Comparison of ENCODE assay signal across 11 mouse cellular contexts in genomic region chr2:32642813-32643212, GRCm38 (mm10). TPM values are rescaled to one million over a fixed set of nuclear protein-coding genes. Genes with fewer than 3 reads are reported as not detected.
DNase-seq lines count a peak whose midpoint lies in the region; ATAC-seq and TF ChIP-seq lines count a peak whose summit lies in the region.
"Had no signal": no experiment of that assay in that cellular context is flagged by ENCODE, and none has a peak within 500 bp of the region (broad histone marks: within the 10 kb centered on the region; RNA-seq: fewer than 3 reads in every experiment).

No protein-coding gene starts in this region.

- no peaks in the 10 kb centered on the region for H3K36me3 ChIP-seq in kidney, adult 2 months (ENCODE audit: control insufficient read depth, insufficient read depth, low read length)
- H3K36me3 ChIP-seq in heart, postnatal 0 days (replicated peaks; ENCODE audit: control insufficient read depth, insufficient read depth, low read length), result no peaks in the 10 kb centered on the region
- H3K36me3 ChIP-seq in limb, embryonic 12.5 days, result no peaks in the 10 kb centered on the region
- H3K36me3 ChIP-seq: neural tube, embryonic 12.5 days had no signal

- peak; percentile 53 for ATAC-seq in heart, postnatal 0 days (ENCODE audit: insufficient read depth, low read depth)
- no peak for ATAC-seq in limb, embryonic 12.5 days (ENCODE audit: insufficient number of reproducible peaks, insufficient read depth, low FRiP score, low TSS enrichment, low read depth)
- ATAC-seq: inflammation-experienced regulatory T-cells, adult 6 months had no signal

- WGBS in kidney, adult 2 months, result 74% methylated on average over 7 of the region's 7 CpGs
- WGBS in heart, postnatal 0 days, result 13% methylated on average over 7 of the region's 7 CpGs
- 63% methylated on average over 7 of the region's 7 CpGs for WGBS in limb, embryonic 12.5 days

- peak; percentile 48; the same call in 1 of the 2 replicates for TF ChIP-seq EP300 in heart, postnatal 0 days (IDR thresholded peaks at IDR 0.05; ENCODE audit: low read depth)

- peaks cover 7% of the 10 kb centered on the region for H3K4me1 ChIP-seq in kidney, adult 2 months (ENCODE audit: control insufficient read depth, insufficient read depth, low read length)
- H3K4me1 ChIP-seq in heart, postnatal 0 days (ENCODE audit: control insufficient read depth, insufficient read depth), result peaks cover 34% of the 10 kb centered on the region
- H3K4me1 ChIP-seq in limb, embryonic 12.5 days (replicated peaks), result peaks cover 22% of the 10 kb centered on the region

- peak overlapping the region; percentile 47; the same call in 1 of the 2 replicates for H3K27ac ChIP-seq in kidney, adult 2 months (ENCODE audit: insufficient read depth, low read depth, low read length)
- H3K27ac ChIP-seq in heart, postnatal 0 days (ENCODE audit: low read depth), result peak overlapping the region; percentile 71
- peak overlapping the region; percentile 9; the same call in 1 of the 2 replicates for H3K27ac ChIP-seq in limb, embryonic 12.5 days
- H3K27ac ChIP-seq: neural tube, embryonic 12.5 days had no signal

- peak; percentile 78 for DNase-seq in kidney, adult 2 months
- DNase-seq in kidney, adult 8-10 months, result no peak
- peak; percentile 58 for DNase-seq in gastrocnemius, postnatal 25 days
- DNase-seq in heart, postnatal 0 days (ENCODE audit: low spot score), result peak; percentile 55
- no peak for DNase-seq in ovary, postnatal 10 days (ENCODE audit: low spot score)
- no peak for DNase-seq in layer of hippocampus, postnatal 25 days (ENCODE audit: extremely low spot score in 1 of 2, low spot score in 1 of 2)
- no peak for DNase-seq in frontal cortex, postnatal 10 days (ENCODE audit: low spot score in 2 of 2)
- DNase-seq: thymus, postnatal 14 days had no signal

- H3K4me2 ChIP-seq in heart, postnatal 0 days (ENCODE audit: low read depth, low read length), result no peak overlapping the region
- no peak overlapping the region for H3K4me2 ChIP-seq in limb, embryonic 12.5 days
- H3K4me2 ChIP-seq: neural tube, embryonic 12.5 days had no signal

- H3K9me3 ChIP-seq in heart, postnatal 0 days (replicated peaks; ENCODE audit: control insufficient read depth, low read length), result no peaks in the 10 kb centered on the region
- H3K9me3 ChIP-seq in limb, embryonic 12.5 days, result no peaks in the 10 kb centered on the region
- H3K9me3 ChIP-seq: neural tube, embryonic 12.5 days had no signal

- no peak for TF ChIP-seq CTCF in kidney, adult 2 months (conservative IDR thresholded peaks at IDR 0.05; ENCODE audit: insufficient read depth, insufficient read length, low read depth, low read length)
- no peak for TF ChIP-seq CTCF in heart, postnatal 0 days (IDR thresholded peaks at IDR 0.05; ENCODE audit: low read depth)

- H3K27me3 ChIP-seq in kidney, adult 2 months (replicated peaks; ENCODE audit: control insufficient read depth, insufficient read depth, low read length), result no peaks in the 10 kb centered on the region
- no peaks in the 10 kb centered on the region for H3K27me3 ChIP-seq in heart, postnatal 0 days (ENCODE audit: control insufficient read depth, insufficient read depth, low read length)
- H3K27me3 ChIP-seq in limb, embryonic 12.5 days, result no peaks in the 10 kb centered on the region
- H3K27me3 ChIP-seq: neural tube, embryonic 12.5 days had no signal

- H3K4me3 ChIP-seq in kidney, adult 2 months (ENCODE audit: insufficient read depth, low read depth, low read length), result no peak overlapping the region
- no peak overlapping the region for H3K4me3 ChIP-seq in heart, postnatal 0 days (ENCODE audit: low read depth, low read length)
- H3K4me3 ChIP-seq in limb, embryonic 12.5 days (replicated peaks), result no peak overlapping the region
- H3K4me3 ChIP-seq: neural tube, embryonic 12.5 days had no signal

- no peak for TF ChIP-seq POLR2A in kidney, adult 2 months (IDR thresholded peaks at IDR 0.05; ENCODE audit: low read depth, low read length)

- H3K9ac ChIP-seq in heart, postnatal 0 days (replicated peaks; ENCODE audit: low read depth, low read length), result no peak overlapping the region; the same call in 1 of the 2 replicates
- H3K9ac ChIP-seq in limb, embryonic 12.5 days (replicated peaks), result no peak overlapping the region
- H3K9ac ChIP-seq: neural tube, embryonic 12.5 days had no signal

RNA-seq across cellular contexts. Expression of gene Eng, which starts 3.6 kb away (rescaled TPM):
- 228 and 289 TPM in 2 replicates for polyA plus RNA-seq in kidney, adult 2 months (2012; rRNA removed)
- total RNA-seq in gastrocnemius, postnatal 25 days (2021), result 10 to 100 TPM; 28.0 to 30.7 TPM
- 123 and 148 TPM in 2 replicates for total RNA-seq in heart, postnatal 0 days (2014; rRNA removed; ENCODE audit: low replicate concordance)
- 133 and 137 TPM in 2 replicates for polyA plus RNA-seq in heart, postnatal 0 days (2015; fragmentation: Nextera tagmentation; extraction: Ambion mirVana)
- 24.7 and 25.7 TPM in 2 replicates for polyA plus RNA-seq in limb, embryonic 12.5 days (2016; fragmentation: Nextera tagmentation; extraction: Ambion mirVana)
- 10 to 100 TPM; 17.4 to 24.2 TPM for total RNA-seq in layer of hippocampus, postnatal 25 days (2021)
- polyA plus RNA-seq: inflammation-experienced regulatory T-cells, adult 6 months had no signal

RNA-seq across cellular contexts. Expression of gene Ak1, which starts 21.3 kb away (rescaled TPM):
- polyA plus RNA-seq in kidney, adult 2 months (2012; rRNA removed), result 31.6 and 47.4 TPM in 2 replicates
- total RNA-seq in gastrocnemius, postnatal 25 days (2021), result 1,000 to 10,000 TPM; 1,680 to 2,125 TPM
- total RNA-seq in heart, postnatal 0 days (2014; rRNA removed; ENCODE audit: low replicate concordance), result 544 and 572 TPM in 2 replicates
- polyA plus RNA-seq in heart, postnatal 0 days (2015; fragmentation: Nextera tagmentation; extraction: Ambion mirVana), result 721 and 737 TPM in 2 replicates
- 34.3 and 34.4 TPM in 2 replicates for polyA plus RNA-seq in limb, embryonic 12.5 days (2016; fragmentation: Nextera tagmentation; extraction: Ambion mirVana)
- 100 to 1,000 TPM; 127 to 140 TPM for total RNA-seq in layer of hippocampus, postnatal 25 days (2021)

RNA-seq across cellular contexts. Expression of gene St6galnac6, which starts 43.3 kb away (rescaled TPM):
- 21.1 and 23.6 TPM in 2 replicates for polyA plus RNA-seq in kidney, adult 2 months (2012; rRNA removed)
- total RNA-seq in gastrocnemius, postnatal 25 days (2021), result 10 to 100 TPM; 37.3 to 42.6 TPM
- 102 and 117 TPM in 2 replicates for total RNA-seq in heart, postnatal 0 days (2014; rRNA removed; ENCODE audit: low replicate concordance)
- 44.1 and 44.3 TPM in 2 replicates for polyA plus RNA-seq in heart, postnatal 0 days (2015; fragmentation: Nextera tagmentation; extraction: Ambion mirVana)
- 23.4 and 23.7 TPM in 2 replicates for polyA plus RNA-seq in limb, embryonic 12.5 days (2016; fragmentation: Nextera tagmentation; extraction: Ambion mirVana)
- 100 to 1,000 TPM; 105 to 124 TPM for total RNA-seq in layer of hippocampus, postnatal 25 days (2021)

RNA-seq across cellular contexts. Expression of gene St6galnac4, which starts 55.9 kb away (rescaled TPM):
- polyA plus RNA-seq in kidney, adult 2 months (2012; rRNA removed), result 7.0 and 7.2 TPM in 2 replicates
- 10 to 100 TPM; 24.6 to 29.2 TPM for total RNA-seq in gastrocnemius, postnatal 25 days (2021)
- 25.7 and 28.0 TPM in 2 replicates for total RNA-seq in heart, postnatal 0 days (2014; rRNA removed; ENCODE audit: low replicate concordance)
- 25.5 and 27.0 TPM in 2 replicates for polyA plus RNA-seq in heart, postnatal 0 days (2015; fragmentation: Nextera tagmentation; extraction: Ambion mirVana)
- 29.8 and 29.9 TPM in 2 replicates for polyA plus RNA-seq in limb, embryonic 12.5 days (2016; fragmentation: Nextera tagmentation; extraction: Ambion mirVana)
- 10 to 100 TPM; 41.4 to 48.8 TPM for total RNA-seq in layer of hippocampus, postnatal 25 days (2021)

Comparison
In these comparisons a context has a peak if more than half of its experiments do, and no peak if none do; other contexts are left out.
1. DNase-seq: peak in kidney, adult 2 months (single experiment), gastrocnemius, postnatal 25 days (single experiment) and heart, postnatal 0 days (single experiment); none in kidney, adult 8-10 months (0 of 2), ovary, postnatal 10 days (single experiment), layer of hippocampus, postnatal 25 days (0 of 2) and frontal cortex, postnatal 10 days (0 of 2).
2. H3K27ac ChIP-seq: peak in every context shown above with its lines; median percentile 71 in heart, postnatal 0 days; 47 in kidney, adult 2 months; 9 in limb, embryonic 12.5 days.